Mouse (Mus musculus): ENCODE results near the gene Dcdc2c. TPM values are rescaled to one million over a fixed set of nuclear protein-coding genes. Genes with fewer than 3 reads are reported as not detected.

The Dcdc2c gene
- total RNA-seq (2015) (not detected in 2 replicates), total RNA-seq (2017) (0.37 and 0.61 TPM in 2 replicates)

GRCm38 (mm10) chr12:28552299-28552698, at the start of gene Dcdc2c:
Gene Dcdc2c (minus strand): TSS chr12:28552399.
- no peak for ATAC-seq (replicated peaks; ENCODE audit: poor library complexity)

GRCm38 (mm10) chr12:28598526-28598991, 46.4 kb upstream of the Dcdc2c start:
- ATAC-seq (replicated peaks; ENCODE audit: poor library complexity): no peak

DNA sequence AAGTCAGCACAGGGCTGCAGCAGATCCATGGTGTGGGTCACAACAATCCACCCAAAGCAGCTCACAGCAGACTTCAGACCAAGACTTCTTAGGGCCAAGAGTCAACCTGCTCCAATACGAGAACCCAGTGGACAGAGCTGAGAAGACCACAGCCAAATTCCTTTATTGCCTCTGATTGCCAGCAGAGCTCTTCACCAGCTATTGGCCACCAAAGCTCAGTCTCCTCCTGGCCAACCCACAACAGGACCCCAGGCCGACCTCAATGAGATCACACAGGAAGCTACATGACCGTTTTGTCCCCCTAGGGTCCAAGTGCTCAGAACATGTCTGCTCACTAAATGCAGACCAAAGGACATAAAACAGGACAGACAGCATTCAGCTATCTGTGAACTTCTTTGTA, 45.9 kb upstream of the Dcdc2c start:
- ATAC-seq (replicated peaks; ENCODE audit: poor library complexity): no peak

DNA sequence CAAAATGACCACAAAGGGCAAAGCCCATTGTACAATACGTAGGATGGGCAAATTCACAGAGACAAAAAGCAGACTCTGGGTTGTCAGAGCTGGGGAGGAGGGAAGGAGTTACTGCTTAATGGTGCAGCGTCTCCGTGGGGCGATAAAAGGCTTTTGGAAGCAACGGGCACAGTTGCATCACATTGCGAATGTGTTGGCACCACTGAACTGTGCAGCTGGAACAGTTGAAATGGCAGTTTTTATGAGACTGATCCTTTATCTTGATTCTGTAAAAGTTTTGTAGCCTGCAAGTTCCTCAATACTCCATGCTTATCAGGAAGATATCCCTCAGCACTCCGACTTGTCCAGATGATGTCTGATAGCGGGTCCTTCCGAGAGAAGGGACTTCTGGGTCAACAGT, 45.5 kb upstream of the Dcdc2c start:
- ATAC-seq (replicated peaks; ENCODE audit: poor library complexity): no peak

GRCm38 (mm10) chr12:28596851-28597250, 44.7 kb upstream of the Dcdc2c start:
- no peak for ATAC-seq (replicated peaks; ENCODE audit: poor library complexity)

DNA sequence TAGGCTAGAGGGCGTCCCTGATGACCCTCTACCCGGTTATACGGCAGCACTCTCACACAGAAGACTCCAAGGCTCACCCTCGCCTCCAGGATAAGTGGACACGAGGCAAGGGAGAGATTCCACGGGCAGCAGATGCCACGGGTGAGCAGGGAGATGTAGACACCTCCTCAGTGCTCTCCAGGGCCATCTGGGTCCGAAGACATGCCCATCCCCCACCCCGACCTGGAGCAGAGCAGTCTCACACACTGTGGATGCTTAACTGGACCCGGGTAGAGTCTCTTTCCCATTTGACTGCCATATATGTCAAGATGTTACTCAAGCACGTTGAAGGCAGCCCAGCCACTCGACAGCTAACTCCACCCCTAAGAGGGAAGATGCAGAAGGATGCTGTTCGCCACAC, 38.2 kb upstream of the Dcdc2c start:
- ATAC-seq (replicated peaks; ENCODE audit: poor library complexity): no peak

- ATAC-seq (replicated peaks; ENCODE audit: poor library complexity): peak; percentile 99
These were observed 37.1 kb upstream of the Dcdc2c start for GRCm38 (mm10) chr12:28589090-28589868.

DNA sequence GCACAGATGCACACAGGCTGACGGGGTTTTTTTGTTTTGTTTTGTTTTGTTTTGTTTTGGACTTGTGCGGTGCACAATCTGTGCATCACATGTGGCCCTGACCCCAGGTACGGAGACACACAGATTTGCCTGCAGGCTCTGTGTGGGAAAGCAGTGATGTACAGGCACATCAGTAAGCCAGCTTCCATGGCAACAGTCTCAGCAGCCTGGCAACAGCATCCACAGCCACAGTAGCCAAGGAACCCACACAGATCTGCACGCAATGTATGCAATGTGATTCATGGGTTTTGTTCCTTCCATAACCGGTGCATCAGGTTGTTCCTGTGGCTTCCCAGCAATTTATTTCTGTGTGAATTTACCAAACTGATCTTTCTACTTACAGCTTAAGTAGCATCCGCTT, 35.8 kb upstream of the Dcdc2c start:
- no peak for ATAC-seq (replicated peaks; ENCODE audit: poor library complexity)

- no peak for ATAC-seq (replicated peaks; ENCODE audit: poor library complexity)
These were observed 31.8 kb upstream of the Dcdc2c start for GRCm38 (mm10) chr12:28584036-28584435.

GRCm38 (mm10) chr12:28582423-28582822, 30.2 kb upstream of the Dcdc2c start, which contains the start of gene Allc:
Gene Allc (minus strand): TSS chr12:28582523.
- ATAC-seq (replicated peaks; ENCODE audit: poor library complexity): no peak

DNA sequence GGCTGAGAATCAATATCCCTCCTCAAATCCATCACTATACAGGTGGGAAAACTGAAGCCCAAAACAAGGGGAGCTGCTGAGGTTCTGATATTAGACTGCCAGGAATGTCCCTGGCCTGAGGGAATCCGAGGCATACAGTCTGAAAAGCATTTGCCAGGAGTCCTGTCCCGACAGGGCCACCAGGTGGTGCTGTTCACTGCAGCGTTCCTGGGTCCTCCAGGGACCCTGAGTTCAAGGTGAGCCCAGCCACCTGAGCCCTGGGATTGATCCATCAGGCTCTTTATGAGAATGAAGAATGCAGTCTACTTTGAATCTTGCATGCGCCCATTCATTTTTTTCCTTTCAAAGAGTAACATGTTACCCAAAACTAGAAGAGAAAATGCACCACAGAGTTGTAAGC, 26.9 kb upstream of the Dcdc2c start:
- 0 out of 2 replicates have a peak, but pooled peaks have one; percentile 46 for ATAC-seq (replicated peaks; ENCODE audit: poor library complexity)

DNA sequence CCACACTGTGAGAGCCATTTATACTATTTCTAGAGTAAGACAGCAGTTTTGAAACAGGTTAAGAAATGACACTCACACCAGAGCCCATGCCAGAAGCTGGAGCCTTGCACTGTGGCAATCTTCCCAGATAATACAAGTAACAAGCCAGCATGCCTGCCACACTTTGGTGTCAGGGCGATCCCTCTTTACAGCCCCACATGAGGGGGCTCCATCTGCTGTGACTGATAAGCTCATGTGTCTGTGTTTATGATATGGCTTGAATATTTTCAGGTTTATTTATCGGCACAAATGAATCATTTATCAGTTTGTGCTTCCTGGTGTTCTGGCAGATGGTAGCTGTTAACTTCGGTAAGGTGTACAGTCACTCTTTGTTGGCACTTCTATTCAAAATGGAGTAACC, 25.9 kb upstream of the Dcdc2c start:
- ATAC-seq (replicated peaks; ENCODE audit: poor library complexity): no peak

DNA sequence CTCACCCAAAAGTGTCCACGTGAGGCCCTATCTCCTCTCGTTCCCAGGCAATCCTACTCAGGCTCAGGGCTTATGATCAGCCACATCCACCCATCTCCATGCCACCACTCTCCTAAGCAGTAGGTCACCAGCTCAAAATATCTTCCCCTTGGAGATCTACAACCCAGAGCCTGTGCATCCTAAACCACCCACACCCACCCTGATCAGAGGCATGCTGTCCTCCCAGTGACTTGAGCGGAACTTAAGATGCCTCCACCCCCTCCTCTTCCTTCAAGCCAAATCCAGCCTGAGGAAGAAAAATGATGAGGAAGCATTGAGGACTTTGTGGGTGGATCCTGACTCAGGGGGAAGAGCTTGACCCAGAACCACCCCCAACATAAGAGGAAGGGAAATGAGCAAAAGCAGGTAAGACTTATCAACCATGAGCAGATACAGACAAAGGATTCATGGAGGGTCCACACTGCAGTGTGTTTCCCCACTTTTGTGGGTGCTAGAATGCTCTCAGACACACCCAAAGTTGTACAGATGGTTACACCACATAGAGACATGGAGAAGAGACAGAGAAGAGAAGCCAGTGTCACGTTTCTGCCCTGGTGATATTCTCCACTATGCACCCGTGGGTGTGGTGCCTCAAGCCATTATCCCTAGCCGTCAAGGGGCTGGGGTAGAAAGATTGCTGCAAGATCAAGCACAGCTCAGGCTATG, 23.3 kb upstream of the Dcdc2c start:
- no peak for ATAC-seq (replicated peaks; ENCODE audit: poor library complexity)

DNA sequence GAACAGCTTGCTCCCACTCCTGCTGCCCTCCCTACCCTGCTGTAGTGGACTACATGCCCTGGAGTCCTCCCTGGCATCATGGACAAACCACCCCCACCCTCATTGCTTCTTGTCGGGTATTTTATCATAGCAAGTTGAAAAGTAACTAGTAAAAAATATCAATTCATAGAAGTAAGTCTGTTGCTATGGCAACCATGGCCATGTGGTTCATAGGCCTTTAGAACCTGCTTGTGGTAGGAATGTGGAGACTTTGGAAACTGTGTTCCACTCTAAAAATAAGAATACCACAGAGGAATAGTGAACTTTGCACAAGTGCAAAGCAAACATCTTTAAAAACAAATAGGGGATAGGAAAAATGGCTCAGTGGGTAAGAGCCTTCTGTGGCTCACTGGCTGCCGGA, 20.0 kb upstream of the Dcdc2c start:
- ATAC-seq (replicated peaks; ENCODE audit: poor library complexity): no peak

GRCm38 (mm10) chr12:28551775-28552174, 424 bp downstream of the Dcdc2c start:
- ATAC-seq (replicated peaks; ENCODE audit: poor library complexity): no peak

DNA sequence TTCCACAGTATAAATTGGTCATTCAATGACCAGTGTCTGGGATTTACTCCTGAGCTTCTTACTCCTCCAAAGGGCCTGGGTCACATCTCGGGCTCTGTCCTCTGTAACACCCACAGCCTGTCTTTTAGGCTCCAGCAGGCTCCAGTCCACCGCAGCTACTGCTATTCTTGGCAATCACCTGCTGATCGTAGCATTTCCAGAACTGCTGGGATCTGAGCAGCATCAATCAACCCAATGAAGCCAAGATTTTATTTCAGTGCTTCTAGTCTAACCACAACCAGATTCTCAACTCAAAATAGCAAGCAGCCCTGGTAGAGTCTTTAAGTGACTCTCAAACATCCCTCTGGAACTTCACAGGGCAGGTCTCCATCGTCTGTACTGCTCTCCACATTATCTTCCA, 3.3 kb downstream of the Dcdc2c start:
- ATAC-seq (replicated peaks; ENCODE audit: poor library complexity): no peak

DNA sequence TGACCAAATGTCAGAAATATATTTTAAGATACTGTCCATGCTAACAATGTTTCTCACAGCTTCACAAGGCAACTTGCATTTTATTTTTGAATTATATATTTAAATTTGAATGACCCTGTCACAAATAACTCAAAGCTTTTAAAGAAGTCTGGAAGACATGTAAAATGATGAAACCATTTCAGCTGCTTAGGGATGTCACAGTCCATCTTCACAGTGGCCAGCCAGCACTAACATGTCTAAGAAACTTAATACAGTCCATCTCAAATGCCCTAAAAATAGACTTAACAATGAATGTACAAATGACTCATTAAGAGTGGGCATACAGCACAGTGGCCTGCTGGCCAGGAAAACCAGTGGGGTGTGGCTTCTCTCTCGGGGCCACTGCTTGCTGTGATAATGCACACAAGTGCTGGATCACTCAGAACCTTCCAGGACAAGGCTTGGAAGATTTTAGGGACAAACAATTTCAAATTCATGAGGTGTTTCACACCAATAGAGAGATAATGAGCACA, 37.9 kb downstream of the Dcdc2c start:
- ATAC-seq (replicated peaks; ENCODE audit: poor library complexity): no peak

- ATAC-seq (replicated peaks; ENCODE audit: poor library complexity): no peak
These were observed 42.4 kb downstream of the Dcdc2c start for GRCm38 (mm10) chr12:28509699-28510280.

DNA sequence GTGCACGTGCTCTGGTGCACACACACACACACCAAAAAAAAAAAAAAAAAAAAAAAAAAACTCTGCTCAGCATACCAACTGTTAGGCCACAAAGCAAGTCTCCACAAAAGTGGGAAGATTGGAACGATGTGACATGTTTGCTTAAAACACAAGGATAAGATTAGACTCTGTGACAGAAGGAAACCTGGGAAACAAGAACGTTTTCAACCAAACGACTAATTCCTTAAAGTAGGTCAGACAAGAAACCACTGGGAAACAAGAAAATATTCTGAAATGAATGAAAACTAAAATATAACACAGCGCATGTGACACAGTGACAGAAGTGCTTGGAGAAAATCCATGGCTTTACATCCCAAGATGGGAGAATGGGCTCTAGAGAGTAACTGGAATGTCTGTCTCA, 57.9 kb downstream of the Dcdc2c start:
- no peak for ATAC-seq (replicated peaks; ENCODE audit: poor library complexity)

- ATAC-seq (replicated peaks; ENCODE audit: poor library complexity): no peak
These were observed 69.6 kb downstream of the Dcdc2c start for GRCm38 (mm10) chr12:28482483-28483160.

DNA sequence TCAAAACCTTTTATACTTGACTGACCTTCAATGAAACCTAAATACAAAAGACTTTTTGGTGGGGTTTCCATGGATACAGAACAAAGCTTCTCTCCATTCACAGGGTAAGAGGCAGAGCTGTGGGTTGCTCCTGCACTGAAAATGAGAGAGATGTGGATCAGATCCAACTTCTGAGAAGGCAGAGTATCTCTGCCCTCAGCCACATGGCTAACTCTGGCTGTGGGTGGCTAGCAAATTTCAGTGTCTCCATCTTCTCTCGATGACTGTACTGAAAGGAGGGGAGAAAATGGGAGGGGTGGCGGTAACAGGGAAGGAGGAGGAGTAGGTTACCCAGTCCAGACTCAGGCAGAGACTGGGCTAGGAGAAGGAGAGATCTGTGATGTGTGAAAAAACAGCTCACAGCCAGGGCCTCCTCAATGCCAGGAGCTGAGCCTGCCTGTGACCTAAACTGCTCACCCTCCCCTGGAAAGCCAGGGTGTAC, 91.2 kb downstream of the Dcdc2c start:
- ATAC-seq (replicated peaks; ENCODE audit: poor library complexity): no peak
